Mouse (Mus musculus): ENCODE data around the gene Gadd45b. TPM values are rescaled to one million over a fixed set of nuclear protein-coding genes. Genes with fewer than 3 reads are reported as not detected.

The Gadd45b gene
- total RNA-seq (2021): 10 to 100 TPM; 11.9 to 12.5 TPM
- long read RNA-seq, experiment 1, partial matches to known transcripts: 0 of 5 reads
- long read RNA-seq, experiment 1, other reads (novel, unspliced or antisense): 0 of 5 reads
- long read RNA-seq, experiment 2, partial matches to known transcripts: 0 of 5 reads
- long read RNA-seq, experiment 2, other reads (novel, unspliced or antisense): 1 of 5 reads

DNA sequence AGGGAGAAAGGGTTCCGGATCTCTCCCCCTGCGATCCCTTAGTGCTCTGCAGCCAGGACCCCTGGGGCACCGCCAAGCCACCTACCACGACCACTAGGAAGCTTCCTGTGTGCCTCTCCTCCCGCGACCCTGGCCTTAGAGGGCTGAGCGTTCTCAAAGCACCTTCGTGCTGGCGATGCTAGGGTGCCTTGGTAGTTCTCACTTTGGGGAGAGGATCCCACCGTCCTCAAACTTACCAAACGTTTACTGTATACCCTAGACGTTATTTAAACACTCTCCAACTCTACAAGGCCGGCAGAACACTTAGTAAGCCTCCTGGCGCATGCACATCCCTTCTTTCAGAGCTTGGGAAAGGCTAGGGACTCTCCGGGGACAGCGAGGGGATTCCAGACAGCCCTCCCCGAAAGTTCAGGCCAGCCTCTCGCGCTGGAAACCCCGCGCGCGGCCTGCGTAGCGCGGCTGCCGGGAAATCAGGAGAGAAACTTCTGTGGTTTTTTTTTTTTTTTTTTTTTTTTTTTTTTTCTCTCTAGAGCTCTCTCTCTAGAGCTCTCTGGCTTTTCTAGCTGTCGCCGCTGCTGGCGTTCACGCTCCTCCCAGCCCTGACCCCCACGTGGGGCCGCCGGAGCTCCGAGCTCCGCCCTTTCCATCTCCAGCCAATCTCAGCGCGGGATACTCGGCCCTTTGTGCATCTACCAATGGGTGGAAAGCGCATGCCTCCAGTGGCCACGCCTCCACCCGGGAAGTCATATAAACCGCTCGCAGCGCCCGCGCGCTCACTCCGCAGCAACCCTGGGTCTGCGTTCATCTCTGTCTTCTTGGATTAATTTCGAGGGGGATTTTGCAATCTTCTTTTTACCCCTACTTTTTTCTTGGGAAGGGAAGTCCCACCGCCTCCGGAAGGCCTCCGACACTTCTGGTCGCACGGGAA lies at the start of gene Gadd45b:
Gadd45b (plus strand) TSS at position 775 of the 928 bp plus-strand sequence.
- peak; percentile 99 for DNase-seq (ENCODE audit: low spot score in 2 of 2)
- intact Hi-C loops (cut with DNase I): loop anchor here (2.0 kb wide), 1 partner anchor 65 kb away; no protein-coding TSS in a partner anchor

DNA sequence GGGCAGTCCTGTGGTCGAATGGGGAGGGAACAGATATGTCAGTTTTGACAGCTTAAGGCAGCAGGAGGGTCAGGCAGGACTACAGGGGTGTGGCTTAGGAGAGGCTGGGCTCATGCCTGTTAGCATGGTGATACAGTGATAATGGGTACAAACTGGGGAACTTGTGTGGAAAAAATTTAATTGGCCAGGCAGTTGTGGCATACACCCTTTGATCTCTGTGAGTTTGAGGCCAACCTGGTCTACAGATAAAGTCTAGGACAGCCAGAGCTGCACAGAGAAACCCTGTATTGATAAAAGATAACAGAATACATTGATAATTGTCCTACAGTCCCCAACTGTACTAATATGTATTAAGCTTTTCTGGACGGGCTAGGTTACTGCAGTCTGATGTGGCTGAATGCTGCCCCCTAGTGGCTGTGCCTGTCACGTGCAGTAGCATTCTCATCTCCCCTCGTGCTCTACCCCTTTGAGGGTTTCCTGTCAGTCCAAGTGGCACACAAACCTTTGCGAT lies 49.7 kb upstream of the Gadd45b start:
- intact Hi-C loops (cut with DNase I): loop anchor here (5.0 kb wide), 1 partner anchor 117 kb away; no protein-coding TSS in a partner anchor
- peak; percentile 68 to 71 for DNase-seq (ENCODE audit: low spot score in 2 of 2)

- no peak for DNase-seq (ENCODE audit: low spot score in 2 of 2)
- intact Hi-C loops (cut with DNase I): loop anchor here (5.0 kb wide), 1 partner anchor 116 kb away; no protein-coding TSS in a partner anchor
Observed at GRCm38 (mm10) chr10:80880901-80881300, 49.0 kb upstream of the Gadd45b start.

DNA sequence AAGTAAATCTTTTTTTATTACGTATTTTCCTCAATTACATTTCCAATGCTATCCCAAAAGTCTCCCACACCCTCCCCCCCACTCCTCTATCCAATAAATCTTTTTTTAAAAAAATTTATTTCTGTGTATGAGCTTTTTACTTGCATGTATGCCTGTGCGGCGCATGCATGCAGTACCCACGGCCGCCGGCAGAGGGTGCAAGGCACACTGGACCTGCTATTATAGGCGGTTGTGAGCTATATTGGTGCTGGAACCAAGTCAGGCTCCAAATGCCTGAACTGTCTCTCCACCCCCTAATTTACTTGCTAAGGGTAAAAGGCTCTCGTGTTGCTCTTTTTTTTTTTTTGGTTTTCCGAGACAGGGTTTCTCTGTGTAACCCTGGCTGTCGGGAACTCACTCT lies 48.6 kb upstream of the Gadd45b start:
- DNase-seq (ENCODE audit: low spot score in 2 of 2): peak; percentile 74 to 89
- intact Hi-C loops (cut with DNase I): loop anchor here (5.0 kb wide), 1 partner anchor 116 kb away; no protein-coding TSS in a partner anchor

GRCm38 (mm10) chr10:80887181-80887580 lies 42.7 kb upstream of the Gadd45b start:
- intact Hi-C loops (cut with DNase I): no loop called here
- no peak for DNase-seq (ENCODE audit: low spot score in 2 of 2)

- intact Hi-C loops (cut with DNase I): no loop called here
- no peak for DNase-seq (ENCODE audit: low spot score in 2 of 2)
Observed at GRCm38 (mm10) chr10:80895100-80895499, 34.8 kb upstream of the Gadd45b start.

- no peak for DNase-seq (ENCODE audit: low spot score in 2 of 2)
- intact Hi-C loops (cut with DNase I): no loop called here
Observed at GRCm38 (mm10) chr10:80895697-80896096, 34.2 kb upstream of the Gadd45b start.

DNA sequence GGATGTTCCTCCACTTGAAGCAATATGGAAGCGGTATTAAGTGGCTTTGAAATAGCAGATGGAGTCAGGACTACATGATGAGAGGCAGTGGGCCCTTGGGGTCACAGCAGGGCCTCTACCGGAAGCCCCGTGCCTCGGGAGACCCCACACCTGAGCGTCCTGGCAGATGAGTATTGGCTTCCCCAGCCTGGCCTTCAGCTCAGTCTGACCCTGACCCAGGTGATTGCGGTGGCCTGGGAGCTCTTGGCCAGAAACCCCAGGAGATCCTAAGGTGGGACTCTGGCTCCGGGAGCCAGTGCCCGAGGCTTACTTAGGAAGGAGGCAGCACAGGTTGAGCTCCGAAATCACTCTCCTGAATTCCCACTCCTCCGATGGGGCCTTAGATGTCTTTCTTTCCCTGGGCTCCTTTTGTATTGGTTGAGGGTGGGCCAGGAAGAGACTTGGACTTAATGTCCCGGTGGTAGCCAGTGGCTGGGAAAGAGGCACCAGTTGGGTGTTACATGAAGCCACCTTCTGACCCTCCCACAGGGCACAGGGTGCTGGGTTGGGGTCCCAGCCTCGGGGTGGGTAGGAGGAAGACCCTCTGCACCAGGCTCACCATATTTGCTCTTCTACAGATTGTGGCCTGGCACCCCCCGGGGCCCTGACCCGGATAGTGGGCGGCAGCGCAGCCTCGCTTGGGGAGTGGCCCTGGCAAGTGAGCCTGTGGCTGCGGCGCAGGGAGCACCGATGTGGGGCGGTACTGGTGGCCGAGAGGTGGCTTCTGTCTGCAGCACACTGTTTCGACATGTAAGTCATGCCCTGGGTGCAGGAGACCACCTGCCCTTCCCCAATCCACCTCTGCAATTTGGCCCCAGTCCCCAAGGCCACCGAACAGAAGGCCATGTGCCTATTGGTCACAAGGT lies 33.0 kb upstream of the Gadd45b start:
- DNase-seq (ENCODE audit: low spot score in 2 of 2): no peak

GRCm38 (mm10) chr10:80897861-80898510 lies 31.9 kb upstream of the Gadd45b start:
- intact Hi-C loops (cut with DNase I): no loop called here

More for the DNA sequence above, 33.0 kb upstream of the Gadd45b start:
- intact Hi-C loops (cut with DNase I): no loop called here

DNA sequence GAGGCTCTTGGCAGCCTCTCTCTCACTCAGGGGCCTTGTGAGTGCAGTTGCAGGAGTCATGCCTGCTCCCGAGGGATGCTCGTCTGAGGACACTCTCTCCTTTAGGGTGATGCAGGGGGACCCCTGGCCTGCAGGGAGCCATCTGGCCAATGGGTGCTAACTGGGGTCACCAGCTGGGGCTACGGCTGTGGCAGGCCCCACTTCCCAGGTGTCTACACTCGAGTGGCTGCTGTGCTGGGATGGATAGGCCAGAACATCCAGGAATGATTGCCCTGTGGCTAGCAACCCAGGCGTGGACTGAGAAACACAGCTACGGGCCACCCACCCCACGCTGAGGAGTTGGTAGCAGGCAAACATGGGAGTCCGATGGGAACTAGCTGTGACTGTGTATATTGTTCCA lies 30.8 kb upstream of the Gadd45b start:
- intact Hi-C loops (cut with DNase I): no loop called here
- no peak for DNase-seq (ENCODE audit: low spot score in 2 of 2)

More at GRCm38 (mm10) chr10:80897861-80898510, 31.9 kb upstream of the Gadd45b start:
- DNase-seq (ENCODE audit: low spot score in 2 of 2): peak; percentile 64 to 70

- intact Hi-C loops (cut with DNase I): no loop called here
Observed at GRCm38 (mm10) chr10:80899591-80900317, 30.1 kb upstream of the Gadd45b start.

DNA sequence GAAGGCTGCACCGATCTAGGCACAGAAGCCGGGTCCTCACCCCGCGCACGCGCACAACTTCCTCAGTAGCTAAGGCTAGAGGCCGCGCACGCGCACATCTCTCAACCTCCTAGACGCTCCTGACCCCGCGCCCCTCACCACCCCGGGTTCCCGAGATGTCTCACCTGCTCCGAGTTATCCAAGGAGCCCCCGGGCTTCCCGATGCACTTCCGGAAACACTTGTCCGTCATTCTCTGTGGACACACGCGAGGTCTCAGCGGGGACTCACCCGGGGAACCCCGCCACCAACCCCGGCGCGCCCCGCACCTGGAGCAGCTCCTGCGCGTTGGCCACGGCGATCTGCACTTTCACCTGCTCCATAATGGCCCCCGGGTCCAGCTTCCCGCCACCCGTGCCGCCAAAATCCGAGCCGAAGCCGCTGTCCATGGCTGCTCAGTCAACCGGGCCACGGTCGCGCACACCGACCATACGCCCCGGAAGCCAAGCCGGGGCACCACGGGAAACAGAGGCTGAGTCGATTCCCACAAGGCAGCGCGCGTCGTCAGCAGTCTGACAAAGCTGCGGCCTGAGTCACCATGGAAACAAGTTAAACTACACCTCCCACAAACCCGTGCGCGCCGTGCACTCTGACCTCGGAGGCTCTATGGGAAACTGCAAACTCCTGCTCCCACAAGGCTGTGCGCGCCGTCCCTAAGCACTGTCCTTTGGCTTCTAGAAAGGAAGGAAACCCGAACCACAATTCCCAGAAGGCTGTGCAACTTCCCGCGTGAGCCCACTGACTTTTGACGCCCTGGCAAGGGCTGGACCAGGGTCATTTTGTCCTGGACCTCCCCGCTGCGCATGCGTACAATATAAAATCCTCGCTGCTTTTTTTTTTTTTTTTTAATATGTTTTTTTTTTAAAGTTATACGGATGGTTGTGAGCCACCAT lies 29.3 kb upstream of the Gadd45b start, which contains the start of gene Timm13:
Timm13 (minus strand) TSS at position 652 of the 930 bp plus-strand sequence.
- peak; percentile 99 for DNase-seq (ENCODE audit: low spot score in 2 of 2)
- intact Hi-C loops (cut with DNase I): no loop called here

More at GRCm38 (mm10) chr10:80899591-80900317, 30.1 kb upstream of the Gadd45b start:
- DNase-seq (ENCODE audit: low spot score in 2 of 2): no peak

DNA sequence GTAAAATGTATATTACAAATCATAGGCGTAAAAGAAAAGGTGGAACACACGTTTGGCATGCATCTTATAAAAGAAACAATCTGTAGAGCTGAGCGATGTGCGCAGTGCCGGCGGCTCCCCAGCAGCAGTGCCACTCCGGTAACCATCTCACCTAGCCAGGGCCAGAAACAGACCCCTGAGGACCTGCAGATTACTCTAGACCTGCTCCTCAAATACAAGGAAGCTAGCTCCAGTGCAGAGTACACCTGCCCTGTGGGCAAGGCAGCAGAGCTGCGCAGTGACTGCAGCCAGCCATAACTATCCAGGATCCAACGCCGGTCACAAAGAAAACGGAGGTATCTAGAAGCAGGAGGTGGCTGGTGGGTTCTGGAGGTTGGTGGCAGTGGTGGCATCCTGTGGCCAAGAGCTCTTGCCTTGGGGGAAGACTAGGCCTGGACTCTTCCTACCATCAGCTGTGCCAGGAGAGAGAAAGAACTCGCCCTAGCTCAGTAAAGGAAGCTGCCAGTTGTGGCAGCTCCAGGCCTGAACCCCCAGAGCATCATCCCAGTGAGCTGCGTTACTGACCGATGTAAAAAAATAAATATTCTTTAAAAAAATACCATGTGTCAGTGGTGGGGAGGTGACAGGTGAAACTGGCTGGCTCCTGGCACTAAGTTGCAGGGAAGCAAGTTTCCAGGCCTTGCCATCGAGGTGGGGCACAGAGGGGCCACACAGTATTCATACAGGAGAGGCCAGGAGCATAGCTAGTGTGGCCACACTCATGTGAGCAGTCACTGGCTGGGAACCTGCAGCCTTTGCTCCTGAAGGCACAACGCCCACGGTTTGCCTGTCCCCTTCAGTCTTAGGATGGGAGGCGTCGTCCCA lies 28.2 kb upstream of the Gadd45b start:
- DNase-seq (ENCODE audit: low spot score in 2 of 2): no peak
- intact Hi-C loops (cut with DNase I): no loop called here

GRCm38 (mm10) chr10:80902273-80902940 lies 27.5 kb upstream of the Gadd45b start:
- intact Hi-C loops (cut with DNase I): no loop called here
- DNase-seq (ENCODE audit: low spot score in 2 of 2): no peak

- DNase-seq (ENCODE audit: low spot score in 2 of 2): no peak
- intact Hi-C loops (cut with DNase I): no loop called here
Observed at GRCm38 (mm10) chr10:80903282-80903681, 26.6 kb upstream of the Gadd45b start.

All from left cerebral cortex, postnatal 14 days (tissue).